Mouse (Mus musculus): ENCODE results near the gene Olfr54.
"Not testable (repeated sequence)": the region's sequence is repeated elsewhere in the genome, so short reads cannot be mapped to it uniquely, and the experiment has no call there.

Olfr54 gene

DNA sequence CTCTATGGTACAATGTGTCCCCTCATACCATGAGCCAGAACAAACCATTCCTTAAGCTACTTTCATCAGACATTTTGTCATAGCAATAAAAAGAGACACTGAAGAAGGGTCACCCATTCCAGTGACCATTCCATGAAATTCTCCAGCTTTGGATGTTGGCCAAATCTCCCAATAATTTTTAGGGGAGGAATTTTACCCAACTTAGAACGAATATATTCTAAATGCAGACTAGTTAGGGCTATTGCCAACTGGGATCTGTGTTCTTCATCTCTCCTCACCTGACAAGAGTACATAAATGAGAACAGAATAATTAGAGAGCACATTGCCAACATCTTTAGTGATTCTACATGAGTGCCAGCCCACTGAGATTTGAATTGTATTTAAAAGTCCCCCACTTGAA, at the start of gene Olfr54:
Gene Olfr54, plus strand, starts transcription at position 301 of the 400 bp plus-strand sequence.
- DNase-seq: no peak

DNA sequence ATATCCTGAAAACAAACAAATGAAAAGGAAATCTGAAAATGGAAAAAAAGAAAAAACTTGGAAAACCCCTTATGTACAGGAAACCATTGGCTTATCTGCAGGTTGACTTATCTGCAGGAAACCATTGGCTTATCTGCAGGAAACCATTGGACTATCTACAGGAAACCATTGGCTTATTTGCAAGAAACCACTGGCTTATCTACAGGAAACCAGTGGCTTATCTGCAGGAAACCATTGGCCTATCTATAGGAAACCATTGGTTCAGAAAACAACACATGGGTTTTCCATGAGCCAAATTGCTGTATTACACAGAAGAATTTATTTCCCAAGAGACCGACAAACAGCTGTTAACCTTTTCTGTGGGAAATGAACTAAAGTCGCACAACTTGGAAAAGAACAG, 49.1 kb upstream of the Olfr54 start:
- DNase-seq: peak; percentile 26

- no peak for DNase-seq
Measured at GRCm38 (mm10) chr11:50966230-50966629, 47.8 kb upstream of the Olfr54 start, which contains the start of gene Olfr1378. Gene Olfr1378, plus strand, starts transcription at chr11:50966530.

DNA sequence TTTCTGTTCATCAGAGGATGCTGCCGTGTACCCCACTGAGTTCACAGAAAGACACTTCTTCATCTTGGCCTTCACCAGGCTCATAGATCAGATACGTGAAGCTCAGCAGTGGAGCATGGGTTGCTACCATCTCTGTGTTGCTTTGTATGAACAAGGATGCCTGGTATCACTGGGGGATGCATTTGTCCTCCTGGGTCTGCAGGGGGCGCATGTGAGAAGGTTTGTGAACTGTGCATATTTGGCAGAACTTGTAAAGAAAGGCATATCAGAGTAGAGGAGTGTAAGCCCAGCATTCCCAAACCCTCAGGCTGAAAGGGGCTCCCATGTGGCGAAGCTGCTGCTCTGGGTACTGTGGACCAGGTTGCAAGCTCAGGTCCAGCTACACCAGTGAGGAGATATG, 36.8 kb upstream of the Olfr54 start:
- no peak for DNase-seq

DNA sequence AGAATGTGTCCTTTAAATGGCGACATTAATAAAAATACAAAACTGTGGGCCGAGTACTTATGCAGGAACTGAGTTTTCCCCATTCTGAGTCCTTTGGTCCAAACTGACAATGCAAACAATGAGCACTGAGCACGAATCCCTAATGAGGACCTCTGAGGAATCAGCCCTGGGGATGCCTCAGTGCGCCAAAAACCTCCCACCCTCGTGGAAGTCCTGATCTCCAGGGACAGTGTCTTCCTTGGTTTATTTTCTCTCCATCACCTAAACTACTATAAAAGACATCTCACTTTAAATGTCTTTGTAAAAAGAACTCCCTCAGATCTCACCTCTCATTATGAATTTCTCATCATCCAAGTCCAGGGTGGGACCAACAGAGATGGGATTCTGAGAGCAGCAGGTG, 32.4 kb upstream of the Olfr54 start, which contains the start of gene Olfr1377:
Gene Olfr1377, plus strand, starts transcription at position 301 of the 400 bp plus-strand sequence.
- DNase-seq: no peak

GRCm38 (mm10) chr11:51003296-51003695, 10.7 kb upstream of the Olfr54 start, which contains the start of gene Olfr51:
Gene Olfr51, plus strand, starts transcription at chr11:51003596.
- no peak for DNase-seq

- peak; percentile 63 for DNase-seq
Measured at GRCm38 (mm10) chr11:51011821-51012220, 2.2 kb upstream of the Olfr54 start.

DNA sequence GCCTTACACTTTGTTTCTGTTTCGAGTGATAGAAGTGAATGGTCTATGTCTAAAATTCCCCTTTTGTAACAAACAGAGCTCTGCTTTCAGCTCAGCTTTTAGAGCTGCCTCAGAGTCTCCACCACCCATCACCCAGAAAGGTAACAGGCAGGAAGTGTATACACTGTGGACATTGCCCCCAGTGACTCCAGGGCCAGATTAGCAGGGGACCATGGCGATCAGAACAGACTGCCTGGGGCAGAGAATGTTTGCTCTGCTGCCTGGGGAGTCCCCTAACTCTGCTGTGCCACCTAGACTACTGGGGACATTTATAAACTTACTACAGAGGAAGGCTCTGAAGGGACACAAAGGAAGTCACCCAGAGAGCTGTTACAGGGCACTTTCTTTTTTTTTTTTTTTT, 2.3 kb downstream of the Olfr54 start:
- DNase-seq: no peak

DNA sequence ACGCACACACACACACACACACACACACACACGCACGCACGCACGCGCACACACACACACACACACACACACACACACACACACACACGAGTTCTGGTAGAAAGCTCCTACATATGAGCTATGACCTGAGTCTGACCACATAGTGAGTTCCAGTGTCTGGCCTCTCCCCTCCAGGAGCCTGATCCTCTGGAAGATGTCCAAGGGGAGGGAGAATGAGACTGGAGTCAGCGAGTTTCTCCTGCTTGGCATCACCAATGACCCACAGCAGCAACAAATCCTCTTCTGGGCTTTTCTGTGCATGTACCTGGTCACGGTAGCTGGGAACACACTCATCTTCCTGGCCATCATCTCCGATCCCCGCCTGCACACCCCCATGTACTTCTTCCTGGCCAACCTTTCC, 12.8 kb downstream of the Olfr54 start:
- peak; percentile 45 for DNase-seq

DNA sequence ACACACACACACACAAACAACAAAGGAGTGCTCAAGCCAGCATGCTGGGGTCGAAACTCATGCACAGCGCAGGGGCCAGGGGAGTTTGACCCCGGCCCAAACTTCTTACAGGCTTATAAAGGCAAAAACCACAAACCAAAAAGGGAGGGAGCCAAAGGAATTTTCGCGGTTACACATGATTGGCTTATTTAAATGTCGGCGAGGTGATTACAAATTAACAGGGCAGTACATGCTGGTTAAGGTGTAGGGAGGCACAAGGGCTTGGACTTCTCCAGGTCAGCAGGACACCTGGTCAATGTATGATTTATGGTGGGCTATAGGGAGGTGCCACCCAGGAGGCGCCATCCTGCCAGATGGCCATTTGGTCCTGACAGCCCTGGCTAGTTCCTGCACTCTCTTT, 15.3 kb downstream of the Olfr54 start:
- peak; percentile 49 for DNase-seq

DNA sequence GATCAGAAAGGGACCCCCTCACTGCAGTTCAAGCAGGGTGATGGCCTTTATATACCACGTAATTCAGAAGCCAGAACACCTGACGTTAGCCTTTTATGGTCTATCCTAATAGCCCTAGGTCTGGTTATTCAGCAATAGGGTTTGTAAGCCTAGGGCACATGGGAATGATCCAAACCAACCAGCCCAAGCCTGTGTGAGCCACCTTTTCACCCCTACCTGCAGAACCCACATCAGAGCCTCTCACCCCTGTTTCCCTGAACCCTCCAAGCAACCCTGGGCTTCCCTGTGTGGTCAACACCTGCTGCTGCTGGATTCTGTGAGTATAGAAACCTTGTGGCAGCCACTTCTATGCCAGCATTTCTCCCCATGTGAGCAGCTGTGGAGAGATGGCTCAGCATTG, 16.2 kb downstream of the Olfr54 start:
- peak; percentile 15 for DNase-seq

DNA sequence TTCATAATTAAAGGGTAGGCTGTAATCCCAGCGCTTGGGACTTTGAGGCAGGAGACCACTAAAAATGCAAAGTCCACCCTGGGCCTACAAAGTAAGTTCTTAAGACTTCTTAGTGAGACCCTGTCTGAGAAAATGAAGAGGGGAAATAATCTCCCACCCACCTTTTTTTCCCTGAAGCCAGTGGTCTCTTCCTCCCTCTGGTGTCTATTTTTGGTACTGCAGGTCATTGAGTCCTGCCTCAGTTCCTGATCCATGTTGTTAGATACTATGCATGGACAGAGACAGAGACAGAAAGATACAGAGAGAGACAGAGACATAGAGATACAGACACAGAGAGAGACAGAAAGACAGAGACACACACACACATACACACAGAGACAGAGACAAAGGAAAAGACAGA, 18.8 kb downstream of the Olfr54 start:
- DNase-seq: peak; percentile 41

- not testable (repeated sequence) for DNase-seq
Measured at GRCm38 (mm10) chr11:51034141-51034540, 20.1 kb downstream of the Olfr54 start.

- DNase-seq: peak; percentile 55
Measured at GRCm38 (mm10) chr11:51035951-51036350, 21.9 kb downstream of the Olfr54 start.

- DNase-seq: not testable (repeated sequence)
Measured at GRCm38 (mm10) chr11:51044776-51045175, 30.7 kb downstream of the Olfr54 start.

DNA sequence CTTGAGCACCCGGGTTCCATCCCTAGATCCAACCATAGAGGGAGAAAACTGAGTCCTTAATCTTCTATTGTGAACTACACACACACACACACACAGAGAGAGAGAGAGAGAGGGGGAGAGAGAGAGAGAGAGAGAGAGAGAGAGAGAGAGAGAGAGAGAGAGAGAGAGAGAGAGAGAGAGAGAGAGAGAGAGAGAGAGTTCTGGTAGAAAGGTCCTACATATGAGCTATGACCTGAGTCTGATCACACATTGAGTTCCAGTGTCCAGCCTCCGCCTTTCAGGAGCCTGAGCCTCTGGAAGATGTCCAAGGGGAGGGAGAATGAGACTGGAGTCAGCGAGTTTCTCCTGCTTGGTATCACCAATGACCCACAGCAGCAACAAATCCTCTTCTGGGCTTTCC, 33.8 kb downstream of the Olfr54 start, which contains the start of gene Olfr1375:
Gene Olfr1375, plus strand, starts transcription at position 301 of the 400 bp plus-strand sequence.
- peak; percentile 14 for DNase-seq

- no peak for DNase-seq
Measured at GRCm38 (mm10) chr11:51051678-51052077, 37.6 kb downstream of the Olfr54 start.

- no peak for DNase-seq
Measured at GRCm38 (mm10) chr11:51053230-51053629, 39.2 kb downstream of the Olfr54 start.

- peak; percentile 89 for DNase-seq
Measured at GRCm38 (mm10) chr11:51059151-51059571, 45.1 kb downstream of the Olfr54 start, which contains the start of gene Zfp354a. Gene Zfp354a, plus strand, starts transcription at chr11:51059257.

- DNase-seq: no peak
Measured at GRCm38 (mm10) chr11:51059640-51060039, 45.6 kb downstream of the Olfr54 start.

DNA sequence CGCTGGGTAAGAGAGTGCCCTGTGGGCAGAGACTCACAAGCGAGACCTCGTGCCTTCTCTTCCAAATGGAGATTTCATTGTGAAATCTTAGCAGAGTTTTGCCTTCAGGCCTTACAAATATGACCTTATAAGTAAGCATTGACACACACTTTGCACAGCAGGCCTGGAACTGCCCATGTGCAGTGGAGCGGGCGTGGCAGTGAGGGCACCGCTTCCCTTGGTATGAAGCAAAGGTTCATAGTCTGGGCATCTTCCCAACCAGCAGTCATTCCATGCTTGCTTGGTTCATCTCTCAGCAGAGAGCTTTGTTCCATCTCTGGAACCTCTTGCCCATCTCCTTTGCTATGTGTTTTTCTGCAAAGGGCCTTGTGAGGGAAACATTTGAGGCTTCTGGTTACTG, 46.9 kb downstream of the Olfr54 start:
- DNase-seq: peak; percentile 78

GRCm38 (mm10) chr11:51063276-51063675, 49.2 kb downstream of the Olfr54 start:
- peak; percentile 34 for DNase-seq

DNA sequence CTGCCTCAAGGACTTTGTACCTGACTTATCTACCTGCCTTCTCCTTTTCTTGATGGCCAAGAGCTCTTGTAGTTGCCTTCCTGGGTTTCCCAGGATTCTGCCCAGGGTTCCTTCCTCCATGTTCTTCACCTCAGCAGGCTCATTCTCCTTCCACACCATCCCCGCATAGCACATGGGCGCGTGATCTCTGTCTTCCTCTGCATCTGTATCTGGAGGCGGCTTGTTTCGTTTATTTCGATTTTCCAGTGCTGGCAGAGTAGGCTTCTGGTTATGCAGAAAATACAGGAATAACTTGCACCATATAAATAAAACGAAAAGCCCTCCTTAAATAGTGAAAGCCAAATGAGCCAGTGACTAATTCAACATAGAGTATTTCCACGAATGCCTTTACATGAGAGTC, 49.8 kb downstream of the Olfr54 start:
- no peak for DNase-seq
